Mouse (Mus musculus) lung, postnatal 0 days (tissue): ENCODE data around the gene Cldn2.

ENCODE experiments used
- CTCF ChIP-seq: IDR thresholded peaks from 2 replicates; pipeline ENCODE4 v1.5.1; 2016; ENCODE audit warnings: antibody characterized with exemption, mild to moderate bottlenecking
- EP300 ChIP-seq: IDR thresholded peaks from 2 replicates; pipeline ENCODE4 v1.6.1; 2016; ENCODE audit warnings: antibody characterized with exemption, mild to moderate bottlenecking, control low read depth

DNA sequence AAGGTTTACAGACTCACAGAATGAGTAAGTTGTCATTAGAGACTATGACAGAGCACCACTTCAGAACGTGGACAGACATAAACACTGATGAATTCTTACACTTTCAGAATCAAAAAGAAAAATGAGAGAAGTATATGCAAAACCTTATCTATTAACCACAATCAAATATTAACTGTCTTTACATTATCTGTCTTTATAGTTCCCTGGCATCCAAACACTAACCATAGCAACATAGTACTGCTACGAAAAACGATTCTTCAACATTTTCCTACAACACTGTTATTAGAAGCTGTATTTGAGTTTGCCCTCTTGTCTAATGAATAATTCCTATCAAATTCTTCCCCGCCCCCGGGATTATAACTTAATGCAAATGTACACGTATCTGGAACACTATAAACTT, 40.5 kb downstream of the Cldn2 start:
- TF ChIP-seq CTCF (no peak), EP300 (no peak)
